Mouse (Mus musculus) erythroblast, embryonic 14.5 days (primary cell): ENCODE results near the gene Hivep3.

ENCODE experiments used
- GATA1 ChIP-seq: IDR thresholded peaks from 2 replicates; pipeline ENCODE4 v1.6.1; 2012; ENCODE audit warnings: low read length, inconsistent platforms, mixed read lengths
- TAL1 ChIP-seq: IDR thresholded peaks from 3 replicates; pipeline ENCODE4 v1.6.1; 2012; ENCODE audit warnings: low read length, inconsistent platforms, mixed read lengths

DNA sequence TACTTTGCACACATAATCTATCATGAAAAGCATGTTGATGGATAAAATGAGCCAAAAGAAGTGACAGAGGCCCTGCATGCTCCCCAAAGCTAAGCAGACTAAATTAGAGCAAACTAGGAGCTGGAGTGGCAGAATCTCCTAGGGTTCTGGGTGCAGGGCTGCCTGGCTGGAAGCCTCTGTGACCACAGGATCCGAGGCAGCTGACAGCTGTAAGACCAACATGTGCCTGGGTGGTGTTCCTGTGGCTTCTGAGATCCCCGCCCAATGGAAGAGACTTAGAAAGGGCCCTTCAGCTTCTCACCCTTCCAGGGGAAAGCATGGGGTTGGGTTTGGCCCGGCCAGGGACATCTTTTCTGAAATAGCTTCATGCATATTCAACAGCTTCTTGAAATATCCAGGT is 274.3 kb downstream of the Hivep3 start:
- TF ChIP-seq TAL1: no peak
- no peak for TF ChIP-seq GATA1
